Mouse (Mus musculus): ENCODE data around the gene Aprt. TPM values are rescaled to one million over a fixed set of nuclear protein-coding genes. Genes with fewer than 3 reads are reported as not detected.

Aprt gene
- polyA plus RNA-seq, 1 experiment = 325 TPM

- peak overlapping the region; percentile 51 for H3K4me3 ChIP-seq (ENCODE audit: low read depth, low read length)
- H3K27me3 ChIP-seq (ENCODE audit: control insufficient read depth, insufficient read depth, low read length, poor library complexity, severe bottlenecking) = no peaks in the 10 kb centered on the region
- peaks cover 2% of the 10 kb centered on the region for H3K4me1 ChIP-seq (ENCODE audit: control insufficient read depth, insufficient read depth, low read length)
- H3K36me3 ChIP-seq (ENCODE audit: control insufficient read depth, insufficient read depth, low read length, poor library complexity, severe bottlenecking) = peaks cover 9% of the 10 kb centered on the region
- peak overlapping the region; percentile 82 for H3K27ac ChIP-seq (ENCODE audit: insufficient read depth, low read length)
- H3K9ac ChIP-seq (ENCODE audit: low read depth, poor library complexity, severe bottlenecking) = peak overlapping the region; percentile 98
- no peaks in the 10 kb centered on the region for H3K9me3 ChIP-seq (replicated peaks; ENCODE audit: control insufficient read depth, insufficient read depth, low read length, poor library complexity, severe bottlenecking)
- TF ChIP-seq POLR2A (IDR thresholded peaks at IDR 0.05; ENCODE audit: insufficient read depth, low read length) (no peak), EP300 (IDR thresholded peaks at IDR 0.05; ENCODE audit: insufficient read depth, low read depth, low read length) (no peak), CTCF (IDR thresholded peaks at IDR 0.05; ENCODE audit: low read depth, low read length) (no peak)
Observed at GRCm38 (mm10) chr8:122564363-122565352, 12.1 kb downstream of the Aprt start.

DNA sequence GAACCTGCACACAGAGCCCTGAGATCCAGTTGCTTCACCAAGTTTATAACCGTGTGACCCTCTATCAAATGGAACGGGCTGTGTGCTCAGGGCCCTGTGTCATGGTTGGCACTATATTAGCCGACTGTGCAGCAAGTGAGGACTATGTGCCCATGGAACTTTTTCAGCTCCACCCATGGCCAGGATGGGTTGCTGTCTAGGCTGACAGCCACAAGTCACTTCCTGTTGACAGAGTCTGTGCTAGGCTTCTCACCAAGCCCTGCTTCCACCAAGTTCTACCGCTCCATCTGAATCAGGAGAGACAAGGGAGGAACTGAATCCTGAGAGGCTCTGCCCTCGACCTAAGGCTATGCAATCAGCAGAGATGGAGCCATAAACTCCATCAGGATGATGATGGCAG, 15.5 kb downstream of the Aprt start:
- Histone ChIP-seq H3K9ac (ENCODE audit: low read depth, poor library complexity, severe bottlenecking) (no peak overlapping the region), H3K4me3 (ENCODE audit: low read depth, low read length) (no peak overlapping the region), H3K27me3 (ENCODE audit: control insufficient read depth, insufficient read depth, low read length, poor library complexity, severe bottlenecking) (no peaks in the 10 kb centered on the region), H3K36me3 (ENCODE audit: control insufficient read depth, insufficient read depth, low read length, poor library complexity, severe bottlenecking) (no peaks in the 10 kb centered on the region), H3K4me1 (ENCODE audit: control insufficient read depth, insufficient read depth, low read length) (peaks cover 3% of the 10 kb centered on the region), H3K27ac (ENCODE audit: insufficient read depth, low read length) (no peak overlapping the region), H3K9me3 (replicated peaks; ENCODE audit: control insufficient read depth, insufficient read depth, low read length, poor library complexity, severe bottlenecking) (no peaks in the 10 kb centered on the region)
- TF ChIP-seq EP300 (IDR thresholded peaks at IDR 0.05; ENCODE audit: insufficient read depth, low read depth, low read length) (no peak), POLR2A (IDR thresholded peaks at IDR 0.05; ENCODE audit: insufficient read depth, low read length) (no peak), CTCF (IDR thresholded peaks at IDR 0.05; ENCODE audit: low read depth, low read length) (no peak)

- Histone ChIP-seq H3K27me3 (ENCODE audit: control insufficient read depth, insufficient read depth, low read length, poor library complexity, severe bottlenecking) (no peaks in the 10 kb centered on the region), H3K27ac (ENCODE audit: insufficient read depth, low read length) (peak overlapping the region; percentile 90), H3K36me3 (ENCODE audit: control insufficient read depth, insufficient read depth, low read length, poor library complexity, severe bottlenecking) (no peaks in the 10 kb centered on the region), H3K4me1 (ENCODE audit: control insufficient read depth, insufficient read depth, low read length) (peaks cover 3% of the 10 kb centered on the region), H3K9ac (ENCODE audit: low read depth, poor library complexity, severe bottlenecking) (0 out of 2 replicates have a peak overlapping the region, but pooled peaks have one; percentile 3), H3K9me3 (replicated peaks; ENCODE audit: control insufficient read depth, insufficient read depth, low read length, poor library complexity, severe bottlenecking) (no peaks in the 10 kb centered on the region), H3K4me3 (ENCODE audit: low read depth, low read length) (0 out of 2 replicates have a peak overlapping the region, but pooled peaks have one; percentile 3)
- no peak; the same call in 1 of the 2 replicates for TF ChIP-seq EP300 (IDR thresholded peaks at IDR 0.05; ENCODE audit: insufficient read depth, low read depth, low read length)
- peak; percentile 61 for TF ChIP-seq CTCF (IDR thresholded peaks at IDR 0.05; ENCODE audit: low read depth, low read length)
- TF ChIP-seq POLR2A (IDR thresholded peaks at IDR 0.05; ENCODE audit: insufficient read depth, low read length) = peak; percentile 65
Observed at GRCm38 (mm10) chr8:122558671-122559349, 17.9 kb downstream of the Aprt start.

DNA sequence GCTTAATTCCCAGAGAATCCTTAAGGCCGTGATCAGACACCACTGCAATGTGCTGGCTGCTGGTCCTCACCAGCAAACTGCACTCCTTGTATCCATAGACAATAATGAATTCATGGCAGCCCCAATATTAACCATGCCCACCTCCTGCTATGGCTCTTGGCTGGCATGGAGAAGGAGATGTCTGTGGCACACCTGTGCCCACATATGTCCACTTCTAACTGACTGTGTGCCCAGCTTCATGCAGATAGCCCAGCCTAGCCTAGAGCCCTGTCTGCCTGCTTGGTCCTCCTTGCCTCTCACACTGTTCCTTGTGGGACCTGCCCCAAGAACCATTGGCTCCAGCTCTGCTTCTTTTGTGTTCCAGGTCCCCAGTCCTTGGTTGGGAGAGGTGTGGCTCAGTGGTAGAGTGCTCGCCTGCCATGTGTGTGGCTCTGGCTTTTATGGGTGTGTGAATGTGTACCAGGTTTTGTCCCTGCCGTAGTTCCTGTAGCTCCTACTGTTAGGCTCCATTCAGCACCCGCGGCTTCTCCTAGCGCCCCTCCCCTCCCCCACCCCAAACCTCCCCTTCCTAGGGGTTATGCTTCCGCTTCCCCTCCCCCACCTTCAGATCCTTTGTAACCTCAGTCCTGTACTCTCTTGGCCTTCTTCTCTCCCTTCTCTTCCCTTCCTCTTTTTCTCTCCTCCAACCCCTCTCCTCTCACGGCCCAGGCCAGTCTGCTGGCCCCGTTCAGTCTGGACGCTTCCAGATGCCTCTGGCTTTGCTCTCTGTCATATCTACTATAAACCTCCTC, 19.3 kb downstream of the Aprt start:
- Histone ChIP-seq H3K4me3 (ENCODE audit: low read depth, low read length) (peak overlapping the region; percentile 47), H3K9ac (ENCODE audit: low read depth, poor library complexity, severe bottlenecking) (peak overlapping the region; percentile 71), H3K27me3 (ENCODE audit: control insufficient read depth, insufficient read depth, low read length, poor library complexity, severe bottlenecking) (no peaks in the 10 kb centered on the region), H3K9me3 (replicated peaks; ENCODE audit: control insufficient read depth, insufficient read depth, low read length, poor library complexity, severe bottlenecking) (no peaks in the 10 kb centered on the region), H3K4me1 (ENCODE audit: control insufficient read depth, insufficient read depth, low read length) (peaks cover 3% of the 10 kb centered on the region), H3K27ac (ENCODE audit: insufficient read depth, low read length) (peak overlapping the region; percentile 88), H3K36me3 (ENCODE audit: control insufficient read depth, insufficient read depth, low read length, poor library complexity, severe bottlenecking) (no peaks in the 10 kb centered on the region)
- TF ChIP-seq POLR2A (IDR thresholded peaks at IDR 0.05; ENCODE audit: insufficient read depth, low read length) (no peak), EP300 (IDR thresholded peaks at IDR 0.05; ENCODE audit: insufficient read depth, low read depth, low read length) (0 out of 2 replicates have a peak, but pooled peaks have one; percentile 20)

GRCm38 (mm10) chr8:122556030-122557009, 20.4 kb downstream of the Aprt start:
- Histone ChIP-seq H3K27ac (ENCODE audit: insufficient read depth, low read length) (peak overlapping the region; percentile 78), H3K27me3 (ENCODE audit: control insufficient read depth, insufficient read depth, low read length, poor library complexity, severe bottlenecking) (no peaks in the 10 kb centered on the region), H3K4me3 (ENCODE audit: low read depth, low read length) (peak overlapping the region; percentile 85), H3K9me3 (replicated peaks; ENCODE audit: control insufficient read depth, insufficient read depth, low read length, poor library complexity, severe bottlenecking) (no peaks in the 10 kb centered on the region), H3K36me3 (ENCODE audit: control insufficient read depth, insufficient read depth, low read length, poor library complexity, severe bottlenecking) (no peaks in the 10 kb centered on the region), H3K9ac (ENCODE audit: low read depth, poor library complexity, severe bottlenecking) (peak overlapping the region; percentile 71), H3K4me1 (ENCODE audit: control insufficient read depth, insufficient read depth, low read length) (peaks cover 3% of the 10 kb centered on the region)
- TF ChIP-seq CTCF (IDR thresholded peaks at IDR 0.05; ENCODE audit: low read depth, low read length) (no peak), EP300 (IDR thresholded peaks at IDR 0.05; ENCODE audit: insufficient read depth, low read depth, low read length) (0 out of 2 replicates have a peak, but pooled peaks have one; percentile 34), POLR2A (IDR thresholded peaks at IDR 0.05; ENCODE audit: insufficient read depth, low read length) (peak; percentile 81)
